Mouse (Mus musculus) urinary bladder, postnatal 25 days (tissue): ENCODE data around the gene Skint7.
"Not testable (repeated sequence)": the region's sequence is repeated elsewhere in the genome, so short reads cannot be mapped to it uniquely, and the experiment has no call there.

Experiments
- DNase-seq: peaks from one replicate; pipeline ENCODE4 v3.0.0; 2022; ENCODE audit warnings: low spot score

The Skint7 gene

GRCm38 (mm10) chr4:111972623-111973022, at the start of gene Skint7:
Gene Skint7, plus strand, starts transcription at chr4:111972923.
- no peak for DNase-seq

GRCm38 (mm10) chr4:111961309-111961708, 11.4 kb upstream of the Skint7 start:
- no peak for DNase-seq

- DNase-seq: not testable (repeated sequence)
Measured at GRCm38 (mm10) chr4:111963241-111963640, 9.5 kb upstream of the Skint7 start.

GRCm38 (mm10) chr4:111963669-111964068, 9.1 kb upstream of the Skint7 start:
- DNase-seq: no peak

- DNase-seq: no peak
Measured at GRCm38 (mm10) chr4:112005969-112006368, 33.2 kb downstream of the Skint7 start, which contains the start of gene Skint1. Gene Skint1, plus strand, starts transcription at chr4:112006269.
